Mouse (Mus musculus) right cerebral cortex, postnatal 25 days (tissue): ENCODE results near the gene Fam69b.
"Not testable (repeated sequence)": the region's sequence is repeated elsewhere in the genome, so short reads cannot be mapped to it uniquely, and the experiment has no call there.

Experiments
- DNase-seq: peaks from one replicate; pipeline ENCODE4 v3.0.0; 2022

The Fam69b gene

GRCm38 (mm10) chr2:26663551-26663950 lies 35.3 kb downstream of the Fam69b start:
- not testable (repeated sequence) for DNase-seq

- no peak for DNase-seq
These were observed 40.5 kb downstream of the Fam69b start for GRCm38 (mm10) chr2:26668746-26669145.

DNA sequence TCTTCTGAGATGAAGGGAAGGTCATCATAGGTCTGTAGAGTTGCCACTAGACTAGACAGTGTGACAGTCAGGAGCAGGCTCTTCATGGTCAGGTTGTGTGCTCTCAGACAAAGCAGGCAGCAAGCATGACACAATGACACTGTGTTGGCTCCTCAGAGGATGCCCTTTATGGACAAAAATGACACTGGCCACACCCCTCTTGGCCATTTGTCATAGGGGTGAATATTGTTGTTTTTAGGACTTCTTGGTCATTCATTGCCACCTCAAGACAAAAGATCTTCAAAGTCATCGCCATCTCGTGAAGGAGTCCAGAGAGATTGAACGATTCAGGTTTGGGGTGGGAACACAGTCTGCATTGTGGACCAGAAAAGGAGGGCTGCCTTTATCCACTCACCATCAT lies 42.9 kb downstream of the Fam69b start, which contains the start of gene Lcn4:
Gene Lcn4, minus strand, starts transcription at position 101 of the 400 bp plus-strand sequence.
- DNase-seq, result no peak
